ENCODE assay signal across 8 mouse cellular contexts in the genomic region with DNA sequence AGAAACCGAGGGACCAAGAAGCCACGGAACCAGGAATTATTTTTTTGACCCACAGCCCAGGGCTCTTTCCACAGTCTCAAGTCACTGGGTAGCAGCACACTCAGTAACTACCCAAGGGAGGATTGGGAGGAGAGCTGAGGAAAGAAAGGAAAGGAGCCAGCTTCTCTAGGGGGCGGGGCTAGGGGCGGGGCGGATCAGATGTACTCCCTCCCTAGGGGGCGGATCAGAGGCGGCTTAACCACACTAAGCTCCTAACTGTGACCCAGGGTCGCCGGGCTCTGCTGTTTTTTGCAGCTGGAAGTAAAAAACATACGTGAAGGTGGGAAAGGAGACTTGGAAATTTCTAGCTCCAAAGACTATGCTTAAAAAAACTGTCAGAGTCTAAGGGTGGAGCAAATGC. TPM values are rescaled to one million over a fixed set of nuclear protein-coding genes. Genes with fewer than 3 reads are reported as not detected.
DNase-seq lines count a peak whose midpoint lies in the region; ATAC-seq and TF ChIP-seq lines count a peak whose summit lies in the region.

No protein-coding gene starts in this region.

- TF ChIP-seq CTCF in lung, embryonic 14.5 days (IDR thresholded peaks at IDR 0.05; ENCODE audit: low read depth): 0 out of 2 replicates have a peak, but pooled peaks have one; percentile 10
- no peak for TF ChIP-seq CTCF in intestine, postnatal 0 days (IDR thresholded peaks at IDR 0.05; ENCODE audit: low read depth)

- peak; percentile 55 for DNase-seq in lung, embryonic 14.5 days
- DNase-seq in lung, postnatal 10 days: no peak
- DNase-seq in c-Kit-positive CD71-positive TER-119-positive erythroid progenitor cells, embryonic 14.5 days (ENCODE audit: low spot score): peak; percentile 37
- DNase-seq in retina, adult 2 months (ENCODE audit: low read depth, low spot score): peak; percentile 65
- no peak for DNase-seq in adrenal gland, adult 8-10 months
- DNase-seq in lung, postnatal 4 days: no peak

- ATAC-seq in lung, embryonic 14.5 days (ENCODE audit: insufficient read depth): 0 out of 2 replicates have a peak, but pooled peaks have one; percentile 47
- ATAC-seq in intestine, postnatal 0 days: no peak
- ATAC-seq in activated CD4-positive, CD25-positive, alpha-beta regulatory T cell, adult 4 months: no peak

- no peaks in the 10 kb centered on the region for H3K4me1 ChIP-seq in lung, embryonic 14.5 days (ENCODE audit: insufficient read depth)
- H3K4me1 ChIP-seq in intestine, postnatal 0 days (replicated peaks; ENCODE audit: control insufficient read depth, insufficient read depth, low read length): peaks cover 5% of the 10 kb centered on the region; the same call in 1 of the 2 replicates

- 4% methylated on average over 10 of the region's 10 CpGs for WGBS in lung, embryonic 14.5 days
- 13% methylated on average over 10 of the region's 10 CpGs for WGBS in intestine, postnatal 0 days

- H3K36me3 ChIP-seq in lung, embryonic 14.5 days (ENCODE audit: insufficient read depth): peaks cover 31% of the 10 kb centered on the region
- peaks cover 72% of the 10 kb centered on the region for H3K36me3 ChIP-seq in intestine, postnatal 0 days (ENCODE audit: control insufficient read depth, insufficient read depth)

- no peak overlapping the region for H3K4me3 ChIP-seq in lung, embryonic 14.5 days (ENCODE audit: low read depth, low read length)
- H3K4me3 ChIP-seq in intestine, postnatal 0 days (ENCODE audit: low read depth, low read length): no peak overlapping the region

- no peak overlapping the region for H3K9ac ChIP-seq in lung, embryonic 14.5 days
- H3K9ac ChIP-seq in intestine, postnatal 0 days (ENCODE audit: low read depth, low read length): no peak overlapping the region

- no peak overlapping the region for H3K4me2 ChIP-seq in lung, embryonic 14.5 days
- H3K4me2 ChIP-seq in intestine, postnatal 0 days (replicated peaks; ENCODE audit: low read depth): 0 out of 2 replicates have a peak overlapping the region, but pooled peaks have one; percentile 17

- no peaks in the 10 kb centered on the region for H3K27me3 ChIP-seq in lung, embryonic 14.5 days (ENCODE audit: insufficient read depth, low read length)
- no peaks in the 10 kb centered on the region for H3K27me3 ChIP-seq in intestine, postnatal 0 days (replicated peaks; ENCODE audit: control insufficient read depth, insufficient read depth, low read length)

- H3K9me3 ChIP-seq in lung, embryonic 14.5 days (ENCODE audit: low read depth, low read length): no peaks in the 10 kb centered on the region
- H3K9me3 ChIP-seq in intestine, postnatal 0 days (ENCODE audit: control insufficient read depth): no peaks in the 10 kb centered on the region

- no peak overlapping the region for H3K27ac ChIP-seq in lung, embryonic 14.5 days (ENCODE audit: low read depth)
- H3K27ac ChIP-seq in intestine, postnatal 0 days (ENCODE audit: low read depth, low read length): no peak overlapping the region

RNA-seq across cellular contexts. Expression of a gene that starts 39.5 kb away (rescaled TPM):
- polyA plus RNA-seq in lung, embryonic 14.5 days (2014; fragmentation: Nextera tagmentation; extraction: Ambion mirVana): 120 and 127 TPM in 2 replicates
- 95.2 and 96.0 TPM in 2 replicates for polyA plus RNA-seq in intestine, postnatal 0 days (2015; fragmentation: Nextera tagmentation; extraction: Ambion mirVana)
- total RNA-seq in adrenal gland, adult 8-10 months (2022): 10 to 100 TPM; 47.6 to 64.2 (median 56.4) TPM
- 10 to 100 TPM; 52.1 to 72.8 TPM for polyA plus RNA-seq in activated CD4-positive, CD25-positive, alpha-beta regulatory T cell, adult 4 months (2017; shearing (Covaris generic))

RNA-seq across cellular contexts. Expression of a gene that starts 47.3 kb away (rescaled TPM):
- polyA plus RNA-seq in lung, embryonic 14.5 days (2014; fragmentation: Nextera tagmentation; extraction: Ambion mirVana): 29.8 and 31.5 TPM in 2 replicates
- polyA plus RNA-seq in intestine, postnatal 0 days (2015; fragmentation: Nextera tagmentation; extraction: Ambion mirVana): 14.9 and 15.9 TPM in 2 replicates
- 10 to 100 TPM; 33.5 to 43.6 (median 40.8) TPM for total RNA-seq in adrenal gland, adult 8-10 months (2022)
- polyA plus RNA-seq in activated CD4-positive, CD25-positive, alpha-beta regulatory T cell, adult 4 months (2017; shearing (Covaris generic)): 1 to 10 TPM in 1 of 2 experiments, under 1 TPM in 1; 0.71 to 1.8 TPM

Comparison
In these comparisons a context has a peak if more than half of its experiments do, and no peak if none do; other contexts are left out.
1. DNase-seq: peak in lung, embryonic 14.5 days (single experiment), c-Kit-positive CD71-positive TER-119-positive erythroid progenitor cells, embryonic 14.5 days (single experiment) and retina, adult 2 months (single experiment); none in lung, postnatal 10 days (single experiment), adrenal gland, adult 8-10 months (single experiment) and lung, postnatal 4 days (0 of 2).